Mouse (Mus musculus) kidney, adult 2 months (tissue): ENCODE measurements around the gene Kiss1r. TPM values are rescaled to one million over a fixed set of nuclear protein-coding genes. Genes with fewer than 3 reads are reported as not detected.

Source experiments
- DNase-seq: peaks from one replicate; pipeline ENCODE4 v3.0.0; 2021
- H3K27ac ChIP-seq: fragments of 200-500 bp; 2 replicates; pipeline ENCODE4 v1.5.1; 2012; ENCODE audit warnings: low read depth, low read length, control low read depth, inconsistent platforms; ENCODE audit not compliant: insufficient read depth
- H3K27me3 ChIP-seq: fragments of 200-500 bp; replicated peaks from 2 replicates; pipeline ENCODE4 v1.6.1; 2012; ENCODE audit warnings: mild to moderate bottlenecking, moderate library complexity, low read length, inconsistent platforms; ENCODE audit not compliant: control insufficient read depth, insufficient read depth
- H3K36me3 ChIP-seq: fragments of 200-500 bp; 2 replicates; pipeline ENCODE4 v1.6.1; 2012; ENCODE audit warnings: mild to moderate bottlenecking, moderate library complexity, low read length, inconsistent platforms; ENCODE audit not compliant: control insufficient read depth, insufficient read depth
- H3K4me1 ChIP-seq: fragments of 200-500 bp; 2 replicates; pipeline ENCODE4 v1.6.1; 2011; ENCODE audit warnings: low read length; ENCODE audit not compliant: control insufficient read depth, insufficient read depth
- H3K4me3 ChIP-seq: fragments of 200-500 bp; 2 replicates; pipeline ENCODE4 v1.5.1; 2011; ENCODE audit warnings: mild to moderate bottlenecking, low read depth, low read length, control low read depth; ENCODE audit not compliant: insufficient read depth
- CTCF ChIP-seq: fragments of 200-500 bp; conservative IDR thresholded peaks from 2 replicates; pipeline ENCODE4 v1.5.1; 2011; ENCODE audit warnings: low read depth, mild to moderate bottlenecking, control low read depth, low read length, moderate library complexity, mixed read lengths; ENCODE audit not compliant: insufficient read depth, insufficient read length
- POLR2A ChIP-seq: fragments of 200-500 bp; IDR thresholded peaks from one replicate; pipeline ENCODE4 v1.6.1; 2011; ENCODE audit warnings: low read depth, low read length, control low read depth
- WGBS: fragments of 180-500 bp; shearing (Covaris S2); methylation state at CpG from one replicate; pipeline ENCODE4 v1.1.7; 2018; 5-methylcytosine and 5-hydroxymethylcytosine counted together
- polyA plus RNA-seq: library from polyadenylated mRNA; depleted of rRNA; stranded (reverse); fragments of >200 nt; gene quantifications from 2 replicates; pipeline ENCODE4 v1.2.3, GENCODE M21; 2012

The Kiss1r gene
- polyA plus RNA-seq, 1 experiment = 5.6 TPM

- Histone ChIP-seq H3K4me1 (peaks cover 15% of the 10 kb centered on the region), H3K36me3 (no peaks in the 10 kb centered on the region), H3K27me3 (no peaks in the 10 kb centered on the region), H3K4me3 (no peak overlapping the region), H3K27ac (no peak overlapping the region)
- TF ChIP-seq CTCF = no peak
- no peak for TF ChIP-seq POLR2A
- 76% methylated on average over 20 of the region's 20 CpGs for WGBS
- DNase-seq = no peak
Observed at GRCm38 (mm10) chr10:79912412-79912811, 4.4 kb upstream of the Kiss1r start.

- H3K4me3 ChIP-seq = no peak overlapping the region
- TF ChIP-seq POLR2A (no peak), CTCF (no peak)
- 67% methylated on average over 10 of the region's 11 CpGs for WGBS
- H3K36me3 ChIP-seq = no peaks in the 10 kb centered on the region
- DNase-seq = no peak
- H3K27ac ChIP-seq = no peak overlapping the region
- no peaks in the 10 kb centered on the region for H3K27me3 ChIP-seq
- H3K4me1 ChIP-seq = peaks cover 14% of the 10 kb centered on the region
Observed at GRCm38 (mm10) chr10:79914131-79914947, 2.4 kb upstream of the Kiss1r start.

GRCm38 (mm10) chr10:79914948-79915596 is 1.7 kb upstream of the Kiss1r start:
- 46% methylated on average over 7 of the region's 7 CpGs for WGBS
- TF ChIP-seq CTCF = no peak
- no peak for TF ChIP-seq POLR2A
- Histone ChIP-seq H3K27me3 (no peaks in the 10 kb centered on the region), H3K36me3 (no peaks in the 10 kb centered on the region), H3K4me3 (no peak overlapping the region), H3K4me1 (peaks cover 12% of the 10 kb centered on the region), H3K27ac (no peak overlapping the region)
- DNase-seq = peak; percentile 51

GRCm38 (mm10) chr10:79916081-79916480 is 690 bp upstream of the Kiss1r start:
- Histone ChIP-seq H3K36me3 (no peaks in the 10 kb centered on the region), H3K27ac (no peak overlapping the region; the same call in 1 of the 2 replicates), H3K27me3 (no peaks in the 10 kb centered on the region), H3K4me1 (peaks cover 12% of the 10 kb centered on the region), H3K4me3 (peak overlapping the region; percentile 98)
- WGBS = 12% methylated on average over 8 of the region's 8 CpGs
- TF ChIP-seq POLR2A (no peak), CTCF (no peak)
- no peak for DNase-seq

GRCm38 (mm10) chr10:79917532-79918100 is 845 bp downstream of the Kiss1r start:
- no peak overlapping the region for H3K4me3 ChIP-seq
- 74% methylated on average over 5 of the region's 5 CpGs for WGBS
- H3K27me3 ChIP-seq = no peaks in the 10 kb centered on the region

GRCm38 (mm10) chr10:79918231-79919078 is 1.7 kb downstream of the Kiss1r start:
- DNase-seq = no peak
- H3K36me3 ChIP-seq = no peaks in the 10 kb centered on the region
- peaks cover 12% of the 10 kb centered on the region for H3K4me1 ChIP-seq
- H3K4me3 ChIP-seq = peak overlapping the region; percentile 27; the same call in 1 of the 2 replicates
- H3K27ac ChIP-seq = no peak overlapping the region
- TF ChIP-seq POLR2A = no peak
- TF ChIP-seq CTCF = no peak
- WGBS = 39% methylated on average over 35 of the region's 35 CpGs
- no peaks in the 10 kb centered on the region for H3K27me3 ChIP-seq

More at GRCm38 (mm10) chr10:79917532-79918100, 845 bp downstream of the Kiss1r start:
- H3K4me1 ChIP-seq = peaks cover 12% of the 10 kb centered on the region
- no peak for TF ChIP-seq POLR2A
- DNase-seq = no peak
- no peak overlapping the region for H3K27ac ChIP-seq
- H3K36me3 ChIP-seq = no peaks in the 10 kb centered on the region
